Mouse (Mus musculus) forebrain, embryonic 10.5 days (tissue): Measurements from ENCODE around the gene Cep57l1. TPM values are rescaled to one million over a fixed set of nuclear protein-coding genes. Genes with fewer than 3 reads are reported as not detected.

Experiments used
- DNase-seq: peaks from one replicate; pipeline ENCODE4 v3.0.0-alpha.2; 2017; ENCODE audit warnings: low spot score; ENCODE audit errors: extremely low spot score
- H3K27ac ChIP-seq: fragments of 300-500 bp; sonication (generic); 2 replicates; pipeline ENCODE4 v1.5.1; 2016; ENCODE audit warnings: mild to moderate bottlenecking
- H3K27me3 ChIP-seq: fragments of 300-500 bp; sonication (generic); 2 replicates; pipeline ENCODE4 v1.6.1; 2016; ENCODE audit warnings: mild to moderate bottlenecking; ENCODE audit not compliant: poor library complexity, severe bottlenecking
- H3K36me3 ChIP-seq: fragments of 300-500 bp; sonication (generic); replicated peaks from 2 replicates; pipeline ENCODE4 v1.6.1; 2016; ENCODE audit warnings: mild to moderate bottlenecking, moderate library complexity
- H3K4me1 ChIP-seq: fragments of 300-500 bp; sonication (generic); 2 replicates; pipeline ENCODE4 v1.6.1; 2016
- H3K4me3 ChIP-seq: fragments of 300-500 bp; sonication (generic); 2 replicates; pipeline ENCODE4 v1.5.1; 2016; ENCODE audit warnings: mild to moderate bottlenecking, moderate library complexity
- H3K9me3 ChIP-seq: fragments of 300-500 bp; sonication (generic); 2 replicates; pipeline ENCODE4 v1.6.1; 2016; ENCODE audit warnings: mild to moderate bottlenecking, moderate library complexity
- WGBS: fragments of 180-500 bp; shearing (Covaris S2); methylation state at CpG from one replicate; pipeline ENCODE4 v1.1.7; 2016; 5-methylcytosine and 5-hydroxymethylcytosine counted together
- polyA plus RNA-seq: library from polyadenylated mRNA; unstranded; fragments of >200 nt; fragmentation: Nextera tagmentation; extraction: Ambion mirVana; gene quantifications from 2 replicates; pipeline ENCODE4 v1.2.1, GENCODE M21; 2016

The Cep57l1 gene
- polyA plus RNA-seq, 1 experiment from 2014 or later, result 26.4 TPM

GRCm38 (mm10) chr10:41719587-41719986, 90.1 kb downstream of the Cep57l1 start:
- peaks cover 3% of the 10 kb centered on the region; the same call in 1 of the 2 replicates for H3K9me3 ChIP-seq
- no peak overlapping the region for H3K27ac ChIP-seq
- no peak for DNase-seq
- H3K4me3 ChIP-seq, result no peak overlapping the region
- peaks cover 12% of the 10 kb centered on the region for H3K36me3 ChIP-seq
- 86% methylated on average over 9 of the region's 9 CpGs for WGBS
- H3K27me3 ChIP-seq, result no peaks in the 10 kb centered on the region
- H3K4me1 ChIP-seq, result peaks cover 27% of the 10 kb centered on the region

- peaks cover 33% of the 10 kb centered on the region for H3K4me1 ChIP-seq
- H3K36me3 ChIP-seq, result peaks cover 3% of the 10 kb centered on the region
- H3K9me3 ChIP-seq, result peaks cover 3% of the 10 kb centered on the region; the same call in 1 of the 2 replicates
- DNase-seq, result peak; percentile 33
- H3K4me3 ChIP-seq, result no peak within 1 kb of the TSS; the same call in 1 of the 2 replicates
- H3K27me3 ChIP-seq, result no peaks in the 10 kb centered on the region
- WGBS, result 60% methylated on average over 15 of the region's 15 CpGs
- peak within 1 kb of the TSS; percentile 67 for H3K27ac ChIP-seq
Observed at GRCm38 (mm10) chr10:41716029-41716897, 93.4 kb downstream of the Cep57l1 start, which contains the start of gene Ccdc162. Gene Ccdc162, minus strand, starts transcription at chr10:41716634.

GRCm38 (mm10) chr10:41715557-41715956, 94.1 kb downstream of the Cep57l1 start:
- Histone ChIP-seq H3K36me3 (no peaks in the 10 kb centered on the region), H3K4me3 (no peak overlapping the region), H3K27ac (peak overlapping the region; percentile 67; the same call in 1 of the 2 replicates), H3K27me3 (no peaks in the 10 kb centered on the region), H3K9me3 (peaks cover 3% of the 10 kb centered on the region; the same call in 1 of the 2 replicates), H3K4me1 (peaks cover 33% of the 10 kb centered on the region)
- 91% methylated on average over 14 of the region's 14 CpGs for WGBS
- DNase-seq, result no peak

GRCm38 (mm10) chr10:41711467-41711866, 98.2 kb downstream of the Cep57l1 start:
- H3K36me3 ChIP-seq, result no peaks in the 10 kb centered on the region
- DNase-seq, result no peak
- WGBS, result 50% methylated on average over 7 of the region's 7 CpGs

GRCm38 (mm10) chr10:41710773-41711172, 98.9 kb downstream of the Cep57l1 start:
- 97% methylated on average over 8 of the region's 8 CpGs for WGBS
- Histone ChIP-seq H3K4me1 (peaks cover 13% of the 10 kb centered on the region), H3K4me3 (no peak overlapping the region), H3K36me3 (no peaks in the 10 kb centered on the region), H3K27me3 (no peaks in the 10 kb centered on the region), H3K9me3 (peaks cover 3% of the 10 kb centered on the region; the same call in 1 of the 2 replicates), H3K27ac (no peak overlapping the region)
- no peak for DNase-seq

More at GRCm38 (mm10) chr10:41711467-41711866, 98.2 kb downstream of the Cep57l1 start:
- H3K9me3 ChIP-seq, result peaks cover 3% of the 10 kb centered on the region; the same call in 1 of the 2 replicates
- no peak overlapping the region for H3K4me3 ChIP-seq
- H3K4me1 ChIP-seq, result peaks cover 20% of the 10 kb centered on the region
- H3K27me3 ChIP-seq, result no peaks in the 10 kb centered on the region
- H3K27ac ChIP-seq, result no peak overlapping the region

- Histone ChIP-seq H3K9me3 (no peaks in the 10 kb centered on the region), H3K27ac (no peak overlapping the region), H3K36me3 (no peaks in the 10 kb centered on the region), H3K27me3 (no peaks in the 10 kb centered on the region), H3K4me1 (peaks cover 6% of the 10 kb centered on the region; the same call in 1 of the 2 replicates), H3K4me3 (no peak overlapping the region)
- DNase-seq, result no peak
- 96% methylated on average over 8 of the region's 8 CpGs for WGBS
Observed at GRCm38 (mm10) chr10:41709341-41709740, 100.3 kb downstream of the Cep57l1 start.

- Histone ChIP-seq H3K36me3 (no peaks in the 10 kb centered on the region), H3K4me1 (no peaks in the 10 kb centered on the region), H3K9me3 (no peaks in the 10 kb centered on the region), H3K27me3 (no peaks in the 10 kb centered on the region), H3K27ac (no peak overlapping the region), H3K4me3 (no peak overlapping the region)
- DNase-seq, result no peak
- WGBS, result 83% methylated on average over 5 of the region's 5 CpGs
Observed at GRCm38 (mm10) chr10:41699669-41700068, 110.0 kb downstream of the Cep57l1 start.

- H3K36me3 ChIP-seq, result no peaks in the 10 kb centered on the region
- 90% methylated on average over 11 of the region's 11 CpGs for WGBS
- H3K9me3 ChIP-seq, result no peaks in the 10 kb centered on the region
- no peak overlapping the region for H3K4me3 ChIP-seq
- 0 out of 2 replicates have a peak, but pooled peaks cover 2% of the 10 kb centered on the region for H3K4me1 ChIP-seq
- no peak overlapping the region for H3K27ac ChIP-seq
- no peak for DNase-seq
- H3K27me3 ChIP-seq, result no peaks in the 10 kb centered on the region
Observed at GRCm38 (mm10) chr10:41697040-41697439, 112.6 kb downstream of the Cep57l1 start.

- no peak for DNase-seq
- H3K4me1 ChIP-seq, result peaks cover 23% of the 10 kb centered on the region
- no peaks in the 10 kb centered on the region for H3K36me3 ChIP-seq
- peaks cover 13% of the 10 kb centered on the region; the same call in 1 of the 2 replicates for H3K9me3 ChIP-seq
- H3K27ac ChIP-seq, result no peak overlapping the region
- H3K4me3 ChIP-seq, result no peak overlapping the region
- WGBS, result 56% methylated on average over 4 of the region's 4 CpGs
- H3K27me3 ChIP-seq, result peaks cover 6% of the 10 kb centered on the region
Observed at GRCm38 (mm10) chr10:41690978-41691377, 118.7 kb downstream of the Cep57l1 start.

- Histone ChIP-seq H3K27ac (peak overlapping the region; percentile 75), H3K27me3 (peaks cover 11% of the 10 kb centered on the region), H3K9me3 (peaks cover 13% of the 10 kb centered on the region; the same call in 1 of the 2 replicates), H3K36me3 (no peaks in the 10 kb centered on the region), H3K4me1 (peaks cover 23% of the 10 kb centered on the region), H3K4me3 (peak overlapping the region; percentile 59)
- 19% methylated on average over 24 of the region's 24 CpGs for WGBS
- DNase-seq, result peak; percentile 69
Observed at GRCm38 (mm10) chr10:41689941-41690887, 119.5 kb downstream of the Cep57l1 start.

- no peak for DNase-seq
- Histone ChIP-seq H3K4me1 (peaks cover 11% of the 10 kb centered on the region), H3K27me3 (peaks cover 27% of the 10 kb centered on the region), H3K4me3 (peak overlapping the region; percentile 24), H3K27ac (no peak overlapping the region), H3K36me3 (no peaks in the 10 kb centered on the region), H3K9me3 (peaks cover 13% of the 10 kb centered on the region; the same call in 1 of the 2 replicates)
- 7% methylated on average over 21 of the region's 21 CpGs for WGBS
Observed at GRCm38 (mm10) chr10:41684548-41684996, 125.1 kb downstream of the Cep57l1 start.
